Mouse (Mus musculus) intestine, postnatal 0 days (tissue): ENCODE measurements around the gene Orm3. TPM values are rescaled to one million over a fixed set of nuclear protein-coding genes. Genes with fewer than 3 reads are reported as not detected.
A peak's percentile ranks its signal among the peaks of the same experiment; 100 is the strongest.

ENCODE experiments used
- ATAC-seq: fragments of 200-750 bp; cut with Nextera tagmentation; 2 replicates; pipeline ENCODE4 v1.8.0; 2017; ENCODE audit warnings: mild to moderate bottlenecking, moderate TSS enrichment, moderate library complexity
- H3K27ac ChIP-seq: fragments of 300-500 bp; sonication (generic); 2 replicates; pipeline ENCODE4 v1.5.1; 2014; ENCODE audit warnings: mild to moderate bottlenecking, low read depth, low read length, moderate library complexity
- H3K27me3 ChIP-seq: fragments of 300-500 bp; sonication (generic); replicated peaks from 2 replicates; pipeline ENCODE4 v1.6.1; 2014; ENCODE audit warnings: low read length, mixed read lengths; ENCODE audit not compliant: control insufficient read depth, insufficient read depth
- H3K36me3 ChIP-seq: fragments of 300-500 bp; sonication (generic); 2 replicates; pipeline ENCODE4 v1.6.1; 2014; ENCODE audit warnings: mild to moderate bottlenecking, moderate library complexity; ENCODE audit not compliant: control insufficient read depth, insufficient read depth
- H3K4me1 ChIP-seq: fragments of 300-500 bp; sonication (generic); replicated peaks from 2 replicates; pipeline ENCODE4 v1.6.1; 2014; ENCODE audit warnings: antibody characterized with exemption, low read length, mixed read lengths; ENCODE audit not compliant: control insufficient read depth, insufficient read depth
- H3K4me2 ChIP-seq: fragments of 300-500 bp; sonication (generic); replicated peaks from 2 replicates; pipeline ENCODE4 v1.6.1; 2014; ENCODE audit warnings: low read depth, mild to moderate bottlenecking, moderate library complexity
- H3K4me3 ChIP-seq: fragments of 300-500 bp; sonication (generic); 2 replicates; pipeline ENCODE4 v1.5.1; 2014; ENCODE audit warnings: low read depth, low read length
- H3K9ac ChIP-seq: fragments of 300-500 bp; sonication (generic); 2 replicates; pipeline ENCODE4 v1.6.1; 2014; ENCODE audit warnings: mild to moderate bottlenecking, low read depth, low read length
- H3K9me3 ChIP-seq: fragments of 300-500 bp; sonication (generic); 2 replicates; pipeline ENCODE4 v1.6.1; 2016; ENCODE audit warnings: mixed run types; ENCODE audit not compliant: control insufficient read depth
- CTCF ChIP-seq: sonication (generic); IDR thresholded peaks from 2 replicates; pipeline ENCODE4 v1.5.1; 2016; ENCODE audit warnings: low read depth, mild to moderate bottlenecking, control low read depth, antibody characterized with exemption, moderate library complexity
- WGBS: fragments of 180-500 bp; shearing (Covaris S2); extraction: QIAGEN DNeasy Blood & Tissue Kit; methylation state at CpG from one replicate; pipeline ENCODE4 v1.1.7; 2014; 5-methylcytosine and 5-hydroxymethylcytosine counted together
- polyA plus RNA-seq: library from polyadenylated mRNA; unstranded; fragments of >200 nt; fragmentation: Nextera tagmentation; extraction: Ambion mirVana; gene quantifications from 2 replicates; pipeline ENCODE4 v1.2.1, GENCODE M21; 2015

Gene Orm3
- polyA plus RNA-seq, 1 experiment from 2014 or later: not detected

GRCm38 (mm10) chr4:63403040-63403959, 47.3 kb downstream of the Orm3 start, which contains the start of gene Akna:
TSS of gene Akna (minus strand) at chr4:63403354.
- Histone ChIP-seq H3K9me3 (no peaks in the 10 kb centered on the region), H3K4me3 (peak within 1 kb of the TSS; percentile 26), H3K27ac (peak within 1 kb of the TSS; percentile 80), H3K4me2 (peak within 1 kb of the TSS; percentile 57), H3K36me3 (no peaks in the 10 kb centered on the region), H3K9ac (peak within 1 kb of the TSS; percentile 37; the same call in 1 of the 2 replicates), H3K4me1 (peaks cover 2% of the 10 kb centered on the region; the same call in 1 of the 2 replicates), H3K27me3 (no peaks in the 10 kb centered on the region)
- ATAC-seq: peak; percentile 75
- 16% methylated on average over 16 of the region's 17 CpGs for WGBS
- no peak for TF ChIP-seq CTCF

- 0 out of 2 replicates have a peak, but pooled peaks cover 2% of the 10 kb centered on the region for H3K27me3 ChIP-seq
- no peak for TF ChIP-seq CTCF
- H3K36me3 ChIP-seq: no peaks in the 10 kb centered on the region
- H3K4me1 ChIP-seq: peaks cover 2% of the 10 kb centered on the region; the same call in 1 of the 2 replicates
- H3K4me3 ChIP-seq: no peak overlapping the region
- 0 out of 2 replicates have a peak overlapping the region, but pooled peaks have one; percentile 23 for H3K27ac ChIP-seq
- H3K4me2 ChIP-seq: no peak overlapping the region; the same call in 1 of the 2 replicates
- 59% methylated on average over 7 of the region's 7 CpGs for WGBS
- no peaks in the 10 kb centered on the region for H3K9me3 ChIP-seq
- no peak overlapping the region for H3K9ac ChIP-seq
- no peak for ATAC-seq
Observed at GRCm38 (mm10) chr4:63404205-63404604, 48.2 kb downstream of the Orm3 start.

GRCm38 (mm10) chr4:63405051-63405450, 49.1 kb downstream of the Orm3 start:
- H3K9ac ChIP-seq: no peak overlapping the region
- H3K9me3 ChIP-seq: no peaks in the 10 kb centered on the region
- peaks cover 2% of the 10 kb centered on the region; the same call in 1 of the 2 replicates for H3K4me1 ChIP-seq
- H3K27me3 ChIP-seq: 0 out of 2 replicates have a peak, but pooled peaks cover 3% of the 10 kb centered on the region
- TF ChIP-seq CTCF: no peak
- no peak overlapping the region for H3K4me2 ChIP-seq
- H3K4me3 ChIP-seq: no peak overlapping the region
- 26% methylated on average over 7 of the region's 7 CpGs for WGBS
- H3K27ac ChIP-seq: no peak overlapping the region
- no peak for ATAC-seq
- no peaks in the 10 kb centered on the region for H3K36me3 ChIP-seq

DNA sequence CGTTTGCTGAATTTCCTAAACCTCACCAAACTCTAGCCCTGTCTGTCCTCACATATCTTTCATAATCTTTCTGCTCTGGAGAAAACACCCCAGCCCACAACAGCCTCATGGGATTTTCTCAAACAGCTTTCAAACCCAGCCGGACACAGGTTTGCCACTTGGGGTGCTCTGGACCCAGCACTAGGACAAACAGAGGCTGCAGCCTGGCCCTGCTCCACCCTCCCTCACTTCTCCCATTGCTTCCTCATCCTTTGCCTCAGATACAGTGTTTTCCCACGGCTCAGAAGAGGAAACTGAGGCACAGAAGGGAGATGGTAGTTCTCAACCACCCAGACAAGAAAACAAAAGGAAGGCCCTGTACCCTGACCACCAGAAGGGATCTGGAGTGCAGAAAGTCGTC, 49.7 kb downstream of the Orm3 start:
- Histone ChIP-seq H3K27me3 (0 out of 2 replicates have a peak, but pooled peaks cover 3% of the 10 kb centered on the region), H3K9me3 (no peaks in the 10 kb centered on the region), H3K4me3 (no peak overlapping the region), H3K9ac (no peak overlapping the region), H3K36me3 (no peaks in the 10 kb centered on the region), H3K4me1 (peaks cover 2% of the 10 kb centered on the region; the same call in 1 of the 2 replicates), H3K27ac (no peak overlapping the region), H3K4me2 (no peak overlapping the region)
- ATAC-seq: no peak
- 60% methylated on average over 4 of the region's 4 CpGs for WGBS
- no peak for TF ChIP-seq CTCF

DNA sequence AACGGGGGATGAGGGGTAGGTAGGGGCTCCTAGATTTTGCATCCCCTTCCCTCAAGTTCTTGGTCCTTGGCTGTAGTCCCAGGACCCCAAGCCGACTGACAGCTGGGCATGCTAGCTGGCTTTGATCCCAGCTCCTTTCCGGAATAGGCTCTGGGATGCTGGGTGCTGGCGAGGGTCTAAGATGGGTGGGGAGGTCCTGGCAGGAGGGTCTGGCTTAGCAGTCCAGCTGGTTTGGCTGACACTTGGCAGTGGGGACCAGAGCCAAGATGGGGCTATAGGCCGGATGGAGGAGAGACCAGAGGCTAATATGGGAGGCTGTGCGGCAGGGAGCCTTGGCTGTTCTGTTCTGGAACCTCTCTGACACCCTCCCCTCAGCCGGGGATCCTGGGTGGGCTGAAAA, 52.3 kb downstream of the Orm3 start:
- 0 out of 2 replicates have a peak, but pooled peaks cover 3% of the 10 kb centered on the region for H3K27me3 ChIP-seq
- WGBS: 53% methylated on average over 7 of the region's 7 CpGs
- no peaks in the 10 kb centered on the region for H3K9me3 ChIP-seq
- H3K4me1 ChIP-seq: peaks cover 2% of the 10 kb centered on the region; the same call in 1 of the 2 replicates
- no peak overlapping the region for H3K9ac ChIP-seq
- H3K27ac ChIP-seq: no peak overlapping the region
- H3K4me3 ChIP-seq: no peak overlapping the region
- no peaks in the 10 kb centered on the region for H3K36me3 ChIP-seq
- no peak for TF ChIP-seq CTCF
- peak overlapping the region; percentile 91 for H3K4me2 ChIP-seq
- no peak for ATAC-seq

- Histone ChIP-seq H3K4me1 (peaks cover 2% of the 10 kb centered on the region; the same call in 1 of the 2 replicates), H3K27me3 (0 out of 2 replicates have a peak, but pooled peaks cover 3% of the 10 kb centered on the region), H3K27ac (no peak overlapping the region; the same call in 1 of the 2 replicates), H3K9me3 (no peaks in the 10 kb centered on the region), H3K9ac (no peak overlapping the region), H3K36me3 (no peaks in the 10 kb centered on the region), H3K4me3 (no peak overlapping the region), H3K4me2 (peak overlapping the region; percentile 91)
- peak; percentile 83 for TF ChIP-seq CTCF
- 14% methylated on average over 8 of the region's 8 CpGs for WGBS
- ATAC-seq: no peak
Observed at GRCm38 (mm10) chr4:63408649-63409048, 52.7 kb downstream of the Orm3 start.

Other genes starting within 250 kb of the Orm3 start
- gene Ambp, start 201.4 kb upstream of the Orm3 start, polyA plus RNA-seq: 7.8 and 8.8 TPM in 2 replicates
- gene Kif12, start 184.0 kb upstream of the Orm3 start, polyA plus RNA-seq: 61.9 and 75.5 TPM in 2 replicates
- gene Col27a1, start 142.2 kb upstream of the Orm3 start, polyA plus RNA-seq: 5.0 and 7.2 TPM in 2 replicates
- gene Orm1, start 11.6 kb upstream of the Orm3 start, polyA plus RNA-seq: not detected in 2 replicates
- not detected in 2 replicates for gene Orm2, start 6.3 kb downstream of the Orm3 start, polyA plus RNA-seq
- gene Akna, start 47.2 kb downstream of the Orm3 start, polyA plus RNA-seq: 1.4 and 1.6 TPM in 2 replicates
- gene Whrn, start 139.8 kb downstream of the Orm3 start, polyA plus RNA-seq: 1.3 and 1.8 TPM in 2 replicates
- 345 and 364 TPM in 2 replicates for gene Atp6v1g1, start 188.6 kb downstream of the Orm3 start, polyA plus RNA-seq
- 15.5 and 18.7 TPM in 2 replicates for gene Tmem268, start 202.6 kb downstream of the Orm3 start, polyA plus RNA-seq
- gene Gm11213, start 249.1 kb downstream of the Orm3 start, polyA plus RNA-seq: not detected in 2 replicates